Mouse (Mus musculus) cerebellum, postnatal 14 days (tissue): ENCODE measurements around the gene Psmd4.
"Not testable (repeated sequence)": the region's sequence is repeated elsewhere in the genome, so short reads cannot be mapped to it uniquely, and the experiment has no call there.

Experiments
- DNase-seq, 2 experiments: peaks; one replicate each; pipeline ENCODE4 v3.0.0; 2021; ENCODE audit warnings: mixed read lengths in 2 of 2

Gene Psmd4

GRCm38 (mm10) chr3:95020956-95021355 lies 21.5 kb downstream of the Psmd4 start:
- not testable (repeated sequence) for DNase-seq

DNA sequence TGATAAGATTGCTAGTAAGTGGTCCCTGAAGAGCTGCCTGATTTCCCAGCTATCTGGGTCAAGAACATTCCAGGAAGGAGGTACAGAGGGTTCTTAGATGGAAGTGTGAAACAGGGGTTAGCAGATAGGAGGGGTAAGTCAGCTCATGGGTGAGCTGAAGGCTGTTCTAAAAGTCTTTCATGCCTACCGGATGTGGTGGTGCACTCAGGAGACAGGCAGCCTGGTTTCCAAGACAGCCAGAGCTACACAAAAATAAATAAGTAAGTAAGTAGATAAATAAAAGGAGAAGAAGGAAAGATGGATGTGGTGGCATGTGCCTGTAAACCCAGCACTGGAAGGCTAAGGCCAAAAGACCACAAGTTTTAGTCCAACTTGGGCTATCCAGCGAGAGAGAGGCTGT lies 23.7 kb downstream of the Psmd4 start:
- no peak for DNase-seq

DNA sequence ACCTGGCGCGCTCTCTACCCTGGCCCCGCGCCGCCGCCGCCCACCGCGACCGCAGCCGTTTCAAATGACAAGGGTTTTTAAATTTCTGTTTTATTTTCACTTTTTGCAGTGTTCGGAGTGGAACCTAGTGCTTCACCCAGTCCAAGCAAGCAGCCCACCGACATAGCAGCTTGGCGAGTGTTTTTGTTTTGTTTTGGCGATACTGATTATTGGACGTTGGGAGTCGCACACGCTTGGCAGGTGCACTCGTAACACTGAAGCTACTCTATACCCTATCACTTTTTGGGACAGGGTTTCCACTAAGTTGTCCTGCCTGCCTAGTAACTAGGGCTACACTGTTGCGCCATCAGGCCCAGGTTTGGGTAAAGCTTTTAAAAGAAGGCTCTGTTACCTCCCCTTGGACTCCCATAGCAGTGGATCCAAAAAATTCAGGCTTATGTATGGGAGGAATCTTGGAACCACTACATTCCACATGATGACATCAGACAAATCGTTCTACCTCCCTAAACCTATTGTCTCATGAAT lies 25.8 kb downstream of the Psmd4 start:
- no peak for DNase-seq

- DNase-seq: peak; percentile 98
Observed at GRCm38 (mm10) chr3:95015891-95016531, 26.4 kb downstream of the Psmd4 start.

DNA sequence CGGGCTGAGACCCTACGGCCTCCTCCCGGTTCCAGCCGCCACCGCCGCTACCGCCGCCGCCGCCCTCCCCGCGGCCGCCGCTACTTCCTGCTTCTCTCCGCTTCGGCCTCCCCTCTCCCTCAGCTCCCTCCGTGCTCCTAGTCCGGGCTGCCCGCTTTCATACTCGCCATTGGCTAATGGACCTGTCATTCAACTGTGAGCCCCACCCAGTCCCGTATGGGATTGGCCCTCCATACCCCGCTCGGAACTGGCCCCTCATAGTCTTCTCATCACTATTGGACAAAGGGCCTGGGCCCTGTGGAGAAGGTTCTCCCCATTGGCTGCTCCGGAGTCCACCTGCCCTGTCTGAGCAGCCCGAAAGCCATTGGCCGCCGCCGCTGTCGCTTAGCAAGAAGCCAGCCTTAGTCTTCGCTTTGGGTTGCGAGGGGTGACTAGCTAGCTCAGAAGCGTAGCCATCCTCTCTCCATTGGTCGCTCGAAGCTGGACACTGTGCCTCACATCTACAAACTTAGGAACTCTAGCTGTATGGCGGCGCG lies 27.0 kb downstream of the Psmd4 start, which contains the start of gene Zfp687:
Gene Zfp687 (minus strand): TSS at position 112 of the 536 bp plus-strand sequence.
- peak; percentile 100 for DNase-seq

DNA sequence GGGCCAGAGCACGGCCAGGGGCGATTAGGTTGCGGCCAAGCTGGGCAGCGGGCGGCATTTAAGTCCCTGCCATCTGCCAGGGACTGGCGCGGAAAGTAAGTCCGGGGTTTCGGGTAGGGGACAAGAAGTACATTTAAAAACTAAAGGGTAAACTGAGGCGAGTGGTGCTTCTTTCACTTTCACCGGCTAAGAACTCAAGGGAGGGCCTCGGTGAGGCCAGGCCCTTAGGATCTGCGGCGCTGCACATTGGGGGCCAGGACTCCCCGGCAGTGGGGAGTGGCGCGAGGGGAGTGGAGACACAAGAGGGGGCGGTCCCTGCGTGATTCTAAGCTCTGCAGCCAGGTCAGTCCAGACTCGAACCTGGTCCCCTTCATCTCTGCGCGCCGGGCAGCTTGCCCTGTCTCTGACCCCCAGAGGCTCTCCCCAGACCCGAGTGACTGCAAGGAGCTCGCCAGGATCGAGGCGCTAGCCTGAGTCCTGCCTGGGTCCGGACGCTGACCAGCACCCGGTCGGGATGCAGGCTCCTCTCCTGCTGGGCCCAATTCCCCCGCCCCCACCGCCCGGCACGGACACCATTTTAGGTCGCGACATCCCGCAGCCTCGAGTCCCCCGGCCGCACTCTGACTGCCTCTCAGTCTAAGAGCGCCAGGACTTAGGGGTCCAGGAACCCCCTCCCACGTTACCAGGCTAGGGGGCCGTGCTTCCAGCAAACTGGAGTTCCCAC lies 27.8 kb downstream of the Psmd4 start:
- peak; percentile 76 to 79 for DNase-seq

- DNase-seq: peak; percentile 79 to 88
Observed at GRCm38 (mm10) chr3:95013699-95014427, 28.6 kb downstream of the Psmd4 start.

DNA sequence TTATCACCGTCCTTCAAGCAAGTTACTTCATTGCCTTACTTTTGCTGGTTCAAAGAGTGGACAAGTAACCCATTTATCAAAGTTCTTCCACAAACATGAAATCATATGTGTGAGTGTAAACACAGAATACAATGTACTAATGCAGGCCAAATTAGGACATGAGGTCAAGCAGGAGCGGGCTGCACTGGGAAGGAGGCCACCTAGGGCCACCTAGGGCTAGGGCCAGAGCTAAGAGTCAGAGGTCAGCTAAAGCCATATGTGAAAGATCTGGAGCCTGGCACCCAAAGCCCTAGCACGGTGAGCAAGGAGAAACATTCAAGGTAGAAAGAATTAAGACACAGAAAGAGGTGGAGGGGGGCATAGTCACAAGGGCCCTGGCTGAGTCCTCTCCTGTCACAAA lies 29.4 kb downstream of the Psmd4 start:
- no peak for DNase-seq

GRCm38 (mm10) chr3:95010396-95010795 lies 32.0 kb downstream of the Psmd4 start:
- peak in 1 of 2 experiments; percentile 52 for DNase-seq

GRCm38 (mm10) chr3:95007706-95008105 lies 34.7 kb downstream of the Psmd4 start:
- DNase-seq: no peak

GRCm38 (mm10) chr3:95005651-95006050 lies 36.8 kb downstream of the Psmd4 start:
- DNase-seq: no peak

DNA sequence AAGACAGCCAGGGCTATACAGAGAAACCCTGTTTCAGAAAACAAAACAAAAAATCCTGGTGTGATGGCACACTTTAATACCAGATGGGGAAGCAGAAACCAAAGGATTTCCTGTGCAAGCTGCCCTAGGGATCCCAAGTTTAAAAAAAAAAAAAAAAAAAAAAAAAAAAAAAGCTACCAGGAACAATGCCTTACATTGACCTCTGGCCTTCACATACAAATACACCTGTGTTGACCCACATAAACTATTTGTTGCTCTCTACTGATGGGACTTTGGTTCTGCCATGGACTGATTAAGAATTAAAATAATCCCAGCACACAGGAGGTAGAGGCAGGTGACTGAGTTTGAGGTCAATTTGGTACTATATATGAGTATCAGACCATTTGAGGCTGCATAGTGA lies 39.1 kb downstream of the Psmd4 start:
- DNase-seq: no peak

- DNase-seq: no peak
Observed at GRCm38 (mm10) chr3:95002569-95002968, 39.8 kb downstream of the Psmd4 start.

GRCm38 (mm10) chr3:94996946-94997345 lies 45.5 kb downstream of the Psmd4 start:
- peak; percentile 93 to 98 for DNase-seq

GRCm38 (mm10) chr3:94989159-94989761 lies 53.2 kb downstream of the Psmd4 start:
- DNase-seq: no peak

GRCm38 (mm10) chr3:94987578-94987977 lies 54.8 kb downstream of the Psmd4 start:
- DNase-seq: no peak

GRCm38 (mm10) chr3:94985513-94985912 lies 56.9 kb downstream of the Psmd4 start:
- DNase-seq: no peak

GRCm38 (mm10) chr3:94984312-94984711 lies 58.1 kb downstream of the Psmd4 start:
- no peak for DNase-seq
